Mouse (Mus musculus) hindbrain, embryonic 13.5 days (tissue): ENCODE data around the gene Mef2c. TPM values are rescaled to one million over a fixed set of nuclear protein-coding genes. Genes with fewer than 3 reads are reported as not detected.

Experiments used
- ATAC-seq: fragments of 200-750 bp; cut with Nextera tagmentation; 2 replicates; pipeline ENCODE4 v1.8.0; 2017; ENCODE audit warnings: moderate TSS enrichment; ENCODE audit not compliant: low FRiP score
- H3K27ac ChIP-seq: fragments of 300-500 bp; sonication (generic); 2 replicates; pipeline ENCODE4 v1.5.1; 2015; ENCODE audit warnings: inconsistent platforms, mild to moderate bottlenecking, moderate library complexity
- H3K27me3 ChIP-seq: fragments of 300-500 bp; sonication (generic); 2 replicates; pipeline ENCODE4 v1.6.1; 2015; ENCODE audit warnings: mild to moderate bottlenecking, inconsistent platforms
- H3K36me3 ChIP-seq: fragments of 300-500 bp; sonication (generic); 2 replicates; pipeline ENCODE4 v1.6.1; 2015; ENCODE audit warnings: mild to moderate bottlenecking, inconsistent platforms
- H3K4me1 ChIP-seq: fragments of 300-500 bp; sonication (generic); replicated peaks from 2 replicates; pipeline ENCODE4 v1.6.1; 2015; ENCODE audit warnings: inconsistent platforms
- H3K4me2 ChIP-seq: fragments of 300-500 bp; sonication (generic); 2 replicates; pipeline ENCODE4 v1.6.1; 2015; ENCODE audit warnings: inconsistent platforms, mild to moderate bottlenecking, moderate library complexity
- H3K4me3 ChIP-seq: fragments of 300-500 bp; sonication (generic); 2 replicates; pipeline ENCODE4 v1.5.1; 2015; ENCODE audit warnings: mild to moderate bottlenecking, inconsistent platforms
- H3K9ac ChIP-seq: fragments of 300-500 bp; sonication (generic); 2 replicates; pipeline ENCODE4 v1.6.1; 2015; ENCODE audit warnings: mild to moderate bottlenecking, inconsistent platforms
- H3K9me3 ChIP-seq: fragments of 300-500 bp; sonication (generic); 2 replicates; pipeline ENCODE4 v1.6.1; 2016; ENCODE audit warnings: inconsistent platforms
- WGBS: fragments of 180-500 bp; shearing (Covaris S2); methylation state at CpG from one replicate; pipeline ENCODE4 v1.1.7; 2015; 5-methylcytosine and 5-hydroxymethylcytosine counted together
- polyA plus RNA-seq: library from polyadenylated mRNA; unstranded; fragments of >200 nt; fragmentation: Nextera tagmentation; extraction: Ambion mirVana; gene quantifications from 2 replicates; pipeline ENCODE4 v1.2.1, GENCODE M21; 2015

The Mef2c gene
- polyA plus RNA-seq, 1 experiment from 2014 or later: 23.2 TPM

DNA sequence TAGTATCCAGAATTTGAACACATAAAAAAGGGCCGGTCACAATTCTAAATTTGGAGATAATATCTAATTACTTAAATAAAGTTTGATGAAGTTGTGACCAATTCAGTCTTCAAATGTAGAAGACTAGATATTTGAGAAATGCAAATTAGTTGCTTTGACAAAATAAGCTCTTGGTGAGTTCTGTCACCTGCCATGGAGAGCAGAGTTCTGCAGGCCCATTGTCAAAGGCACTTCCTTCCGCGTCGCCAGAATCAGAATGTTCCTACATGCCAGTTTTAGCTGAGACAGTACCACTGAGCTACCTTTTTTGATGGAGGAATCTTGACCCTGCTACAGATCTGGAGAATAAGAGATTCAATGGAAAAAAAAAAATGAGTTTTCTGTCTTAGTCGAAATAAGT, 77.0 kb downstream of the Mef2c start:
- no peak overlapping the region for H3K4me2 ChIP-seq
- no peak overlapping the region for H3K9ac ChIP-seq
- 88% methylated on average over 5 of the region's 5 CpGs for WGBS
- no peak overlapping the region for H3K4me3 ChIP-seq
- H3K9me3 ChIP-seq: no peaks in the 10 kb centered on the region
- 0 out of 2 replicates have a peak, but pooled peaks cover 1% of the 10 kb centered on the region for H3K4me1 ChIP-seq
- no peaks in the 10 kb centered on the region for H3K36me3 ChIP-seq
- no peak for ATAC-seq
- H3K27me3 ChIP-seq: no peaks in the 10 kb centered on the region
- no peak overlapping the region for H3K27ac ChIP-seq

DNA sequence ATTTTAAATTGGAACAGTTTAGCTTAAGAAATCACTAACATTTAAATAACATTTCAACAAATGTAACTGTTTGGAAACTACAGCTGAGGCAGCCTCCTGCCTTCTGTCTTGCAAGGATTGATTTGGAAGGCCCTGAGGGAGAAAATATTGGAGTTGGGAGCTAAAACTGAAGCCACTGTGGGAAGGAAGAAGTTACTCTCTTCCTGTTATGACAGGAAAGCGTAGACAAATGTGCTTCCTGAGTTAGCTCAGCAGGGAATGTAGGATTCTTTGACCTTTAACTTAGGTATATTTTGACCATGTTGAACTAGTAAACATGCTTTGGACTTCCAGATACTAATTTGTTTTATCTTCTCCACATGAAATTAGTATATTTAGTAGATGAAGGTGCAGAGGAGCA, 78.7 kb downstream of the Mef2c start:
- H3K9ac ChIP-seq: no peak overlapping the region
- H3K36me3 ChIP-seq: no peaks in the 10 kb centered on the region
- no peak for ATAC-seq
- WGBS: 90% methylated on average over 1 of the region's 1 CpGs
- H3K4me2 ChIP-seq: no peak overlapping the region
- H3K4me3 ChIP-seq: no peak overlapping the region
- no peak overlapping the region for H3K27ac ChIP-seq
- no peaks in the 10 kb centered on the region for H3K4me1 ChIP-seq
- no peaks in the 10 kb centered on the region for H3K9me3 ChIP-seq
- H3K27me3 ChIP-seq: no peaks in the 10 kb centered on the region

DNA sequence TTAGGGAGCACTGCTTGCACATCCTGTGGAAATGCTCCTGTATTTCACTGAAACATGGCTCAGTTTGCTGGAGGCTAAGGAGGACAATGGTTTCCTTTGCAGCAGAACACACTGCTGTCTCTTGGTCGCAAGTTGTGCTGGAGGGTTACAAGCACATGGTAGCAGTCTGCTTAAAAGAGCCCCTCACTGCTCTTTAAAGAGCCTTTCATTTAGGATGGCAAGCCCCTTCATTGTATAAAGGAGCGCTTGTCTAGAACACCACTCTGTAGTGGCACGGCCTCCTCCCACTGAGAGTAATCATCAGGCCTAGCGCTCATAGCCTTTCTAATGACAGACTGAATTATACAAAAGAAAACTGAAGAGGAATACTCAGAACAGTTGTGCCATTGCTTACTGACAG, 80.0 kb downstream of the Mef2c start:
- H3K36me3 ChIP-seq: no peaks in the 10 kb centered on the region
- WGBS: 60% methylated on average over 4 of the region's 4 CpGs
- H3K4me2 ChIP-seq: no peak overlapping the region
- H3K4me1 ChIP-seq: no peaks in the 10 kb centered on the region
- no peak overlapping the region for H3K9ac ChIP-seq
- H3K9me3 ChIP-seq: no peaks in the 10 kb centered on the region
- no peaks in the 10 kb centered on the region for H3K27me3 ChIP-seq
- no peak for ATAC-seq
- H3K4me3 ChIP-seq: no peak overlapping the region
- no peak overlapping the region for H3K27ac ChIP-seq

DNA sequence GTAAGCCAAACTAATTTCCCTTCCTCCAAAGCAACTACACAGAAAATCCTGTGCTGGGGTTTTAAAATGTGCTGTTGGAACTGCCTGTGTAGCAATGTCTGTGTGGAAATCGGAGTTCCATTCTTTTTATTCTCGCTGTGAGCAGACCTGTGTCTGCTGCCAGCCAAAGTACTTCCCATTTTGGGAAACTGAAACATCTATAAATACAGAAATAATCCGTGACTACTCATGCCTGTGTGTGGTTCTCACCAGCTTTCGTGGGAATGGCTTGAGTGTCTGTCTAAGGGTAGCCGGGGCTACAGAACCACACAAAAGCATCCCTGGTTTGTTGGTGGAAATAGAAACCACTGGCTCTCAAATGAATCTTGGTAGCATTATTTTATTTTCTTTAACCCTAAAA, 81.5 kb downstream of the Mef2c start:
- no peaks in the 10 kb centered on the region for H3K9me3 ChIP-seq
- no peak overlapping the region for H3K4me2 ChIP-seq
- no peaks in the 10 kb centered on the region for H3K36me3 ChIP-seq
- H3K4me3 ChIP-seq: no peak overlapping the region
- 90% methylated on average over 5 of the region's 5 CpGs for WGBS
- ATAC-seq: no peak
- H3K9ac ChIP-seq: no peak overlapping the region
- H3K27ac ChIP-seq: no peak overlapping the region
- H3K27me3 ChIP-seq: no peaks in the 10 kb centered on the region
- no peaks in the 10 kb centered on the region for H3K4me1 ChIP-seq

DNA sequence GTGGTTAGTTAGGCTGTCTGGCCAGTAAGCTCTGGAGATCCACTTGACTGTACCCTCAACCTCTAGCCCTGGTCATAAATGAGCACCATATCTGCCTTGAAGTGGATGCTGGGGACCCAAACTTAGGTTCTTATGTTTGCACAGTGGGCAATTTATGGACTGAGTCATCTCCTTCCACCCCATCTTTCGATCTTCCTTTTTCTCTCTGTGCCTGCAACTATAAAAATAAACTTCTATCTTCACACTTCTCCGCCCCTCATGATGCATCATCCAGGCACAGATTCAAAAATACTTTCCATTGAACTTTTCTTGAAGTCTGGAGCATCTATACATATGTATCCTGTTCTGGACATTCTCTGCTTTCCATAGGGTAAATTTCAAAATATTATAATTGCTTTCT, 84.4 kb downstream of the Mef2c start:
- Histone ChIP-seq H3K27ac (no peak overlapping the region), H3K36me3 (no peaks in the 10 kb centered on the region), H3K4me3 (no peak overlapping the region), H3K9me3 (no peaks in the 10 kb centered on the region), H3K4me1 (no peaks in the 10 kb centered on the region), H3K9ac (no peak overlapping the region), H3K27me3 (no peaks in the 10 kb centered on the region), H3K4me2 (no peak overlapping the region)
- 88% methylated on average over 2 of the region's 2 CpGs for WGBS
- ATAC-seq: no peak

DNA sequence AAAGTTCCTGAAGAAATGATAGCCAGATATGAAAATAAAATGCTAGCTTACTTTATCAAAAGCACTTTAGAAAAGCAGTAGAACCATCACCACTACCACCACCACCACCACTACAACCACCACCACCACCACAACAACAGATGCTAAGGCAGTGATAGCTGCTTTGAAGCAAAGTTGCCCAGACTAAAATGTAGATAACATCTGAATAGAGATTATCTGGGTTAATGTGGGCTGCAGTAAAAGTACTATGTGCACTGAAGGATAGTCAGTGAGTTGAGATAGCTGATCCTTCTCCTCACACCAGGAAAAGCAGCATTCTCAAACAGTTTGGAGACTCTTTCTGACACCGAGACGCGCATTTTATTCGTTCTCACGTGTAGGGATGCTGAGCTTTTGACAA, 87.1 kb downstream of the Mef2c start:
- WGBS: 97% methylated on average over 5 of the region's 5 CpGs
- ATAC-seq: no peak
- Histone ChIP-seq H3K36me3 (no peaks in the 10 kb centered on the region), H3K9me3 (no peaks in the 10 kb centered on the region), H3K4me2 (no peak overlapping the region), H3K9ac (no peak overlapping the region), H3K4me3 (no peak overlapping the region), H3K27ac (no peak overlapping the region), H3K27me3 (no peaks in the 10 kb centered on the region), H3K4me1 (no peaks in the 10 kb centered on the region)

DNA sequence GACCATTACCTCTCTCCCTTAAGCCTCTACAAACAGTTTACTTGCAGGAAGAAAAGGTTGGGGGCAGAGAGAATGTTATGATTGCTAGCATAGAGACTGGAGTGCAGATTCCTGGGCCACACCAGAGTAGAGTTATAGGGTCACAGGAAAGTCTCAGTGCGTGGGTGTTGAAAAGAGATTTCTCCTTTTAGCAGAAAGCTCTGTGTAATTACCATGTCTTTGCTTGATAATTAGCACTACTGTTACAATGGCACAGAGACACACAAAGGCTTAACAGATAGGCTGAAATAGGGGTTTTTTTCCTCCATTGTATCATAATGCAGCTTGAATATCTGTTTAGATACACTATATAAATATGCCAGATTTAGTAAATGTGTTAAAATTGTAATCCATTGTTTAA, 91.6 kb downstream of the Mef2c start:
- ATAC-seq: no peak
- no peak overlapping the region for H3K27ac ChIP-seq
- no peaks in the 10 kb centered on the region for H3K9me3 ChIP-seq
- H3K4me3 ChIP-seq: no peak overlapping the region
- no peak overlapping the region for H3K4me2 ChIP-seq
- no peaks in the 10 kb centered on the region for H3K36me3 ChIP-seq
- no peaks in the 10 kb centered on the region for H3K4me1 ChIP-seq
- H3K9ac ChIP-seq: no peak overlapping the region
- H3K27me3 ChIP-seq: no peaks in the 10 kb centered on the region
- WGBS: 45% methylated on average over 1 of the region's 1 CpGs

DNA sequence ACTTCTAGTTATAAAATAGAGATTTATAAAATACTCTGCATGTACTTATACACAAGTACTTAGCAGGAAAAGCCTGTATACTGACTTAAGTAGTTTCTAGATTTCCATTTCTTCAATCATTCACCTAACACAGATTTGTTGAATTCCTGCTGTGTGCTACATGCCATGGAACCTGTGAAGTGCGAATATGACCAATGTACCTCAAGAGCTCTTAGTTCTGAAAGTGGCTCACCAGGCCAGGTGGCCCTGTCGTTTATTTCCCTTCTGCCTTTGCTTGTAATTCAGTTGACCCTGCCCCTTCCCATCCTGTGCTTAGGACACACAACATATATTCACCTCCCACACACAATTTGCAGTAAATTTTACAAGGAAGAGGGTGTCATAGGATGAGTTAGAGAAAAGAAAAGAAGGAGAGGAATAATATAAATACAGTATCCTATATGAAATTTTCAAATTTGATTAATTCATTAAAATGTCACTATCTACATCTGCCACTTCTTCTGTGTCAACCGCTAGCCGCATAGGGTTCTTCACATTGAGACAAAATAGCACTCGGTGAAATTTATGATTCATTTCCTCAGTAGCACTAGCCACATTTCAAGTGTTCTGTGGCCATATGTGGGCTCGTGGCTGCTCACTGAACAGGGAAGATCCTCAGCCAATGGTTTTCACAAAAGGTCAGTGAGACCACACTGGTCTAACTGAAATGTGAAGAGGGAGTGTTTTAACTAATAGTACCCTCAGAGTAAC, 93.3 kb downstream of the Mef2c start:
- no peak overlapping the region for H3K4me3 ChIP-seq
- no peak overlapping the region for H3K4me2 ChIP-seq
- 89% methylated on average over 6 of the region's 6 CpGs for WGBS

DNA sequence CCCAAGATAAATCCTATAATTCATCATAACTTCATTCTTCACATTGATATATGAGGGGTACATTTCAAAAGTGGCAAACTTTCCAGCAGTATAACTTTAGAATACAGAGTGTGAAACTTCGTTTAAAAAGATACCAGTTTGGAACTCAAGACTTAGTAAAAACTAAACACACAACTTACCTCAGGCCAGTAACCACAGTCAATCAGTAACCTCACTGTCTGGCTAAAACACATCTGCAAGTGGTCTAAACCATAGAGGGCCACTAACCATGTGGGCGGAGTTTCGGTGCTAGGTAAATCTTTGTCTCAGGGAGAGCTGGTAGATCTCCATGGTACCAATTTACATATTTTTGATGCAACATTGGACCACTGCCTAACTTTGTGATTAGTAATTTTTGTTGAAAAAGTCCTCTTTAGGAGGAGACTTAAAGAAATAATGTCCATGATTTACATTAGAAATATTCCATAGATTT, 93.9 kb downstream of the Mef2c start:
- H3K9ac ChIP-seq: no peak overlapping the region
- H3K9me3 ChIP-seq: no peaks in the 10 kb centered on the region
- no peaks in the 10 kb centered on the region for H3K27me3 ChIP-seq
- H3K27ac ChIP-seq: no peak overlapping the region
- no peaks in the 10 kb centered on the region for H3K36me3 ChIP-seq
- no peak overlapping the region for H3K4me3 ChIP-seq
- ATAC-seq: no peak
- H3K4me1 ChIP-seq: no peaks in the 10 kb centered on the region
- H3K4me2 ChIP-seq: no peak overlapping the region
- 96% methylated on average over 3 of the region's 3 CpGs for WGBS

More for the DNA sequence above, 93.3 kb downstream of the Mef2c start:
- H3K36me3 ChIP-seq: no peaks in the 10 kb centered on the region
- H3K4me1 ChIP-seq: no peaks in the 10 kb centered on the region
- H3K9me3 ChIP-seq: no peaks in the 10 kb centered on the region
- no peak overlapping the region for H3K27ac ChIP-seq
- no peak for ATAC-seq
- no peak overlapping the region for H3K9ac ChIP-seq
- H3K27me3 ChIP-seq: no peaks in the 10 kb centered on the region

DNA sequence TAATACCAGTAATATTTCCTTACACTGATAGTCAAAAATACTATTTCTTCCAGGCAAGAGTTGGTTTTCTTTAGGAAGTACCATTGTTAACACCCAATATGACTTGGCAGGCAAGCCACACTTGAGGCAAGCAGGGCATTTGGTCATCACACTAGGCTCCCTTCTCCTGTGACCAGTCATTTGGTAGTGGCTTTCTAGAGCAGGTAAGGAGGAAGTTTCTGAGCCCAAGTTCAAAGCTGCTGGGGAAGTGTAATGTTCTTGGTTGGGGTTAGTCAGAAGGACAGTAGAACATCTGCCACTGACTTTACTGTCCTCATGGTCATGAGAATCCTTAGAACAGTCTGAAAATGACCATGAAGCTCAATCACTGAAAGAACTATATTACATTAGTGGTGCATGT, 96.5 kb downstream of the Mef2c start:
- H3K27ac ChIP-seq: no peak overlapping the region

DNA sequence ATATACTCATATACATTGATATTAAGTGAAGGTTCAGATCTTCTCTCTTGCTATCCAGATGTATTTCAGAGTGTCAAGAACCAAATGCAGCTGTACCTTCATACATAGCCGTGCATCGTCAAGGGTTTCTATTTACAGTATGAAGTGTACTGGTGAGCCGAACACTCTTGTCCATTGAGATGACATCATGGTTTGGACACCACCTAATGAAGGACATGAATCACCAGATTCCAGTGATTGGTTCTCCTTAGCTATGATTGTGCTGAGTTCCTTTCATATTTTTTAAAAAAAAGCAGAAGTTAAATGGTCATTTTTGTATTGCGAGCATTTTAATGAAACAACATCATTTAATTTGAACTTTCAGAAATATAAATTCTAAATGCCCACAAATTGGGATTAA, 97.9 kb downstream of the Mef2c start:
- Histone ChIP-seq H3K9me3 (no peaks in the 10 kb centered on the region), H3K4me1 (peaks cover 8% of the 10 kb centered on the region), H3K4me3 (no peak overlapping the region), H3K36me3 (no peaks in the 10 kb centered on the region), H3K4me2 (no peak overlapping the region), H3K27me3 (no peaks in the 10 kb centered on the region), H3K27ac (no peak overlapping the region), H3K9ac (no peak overlapping the region)
- ATAC-seq: no peak
- 93% methylated on average over 4 of the region's 4 CpGs for WGBS

More for the DNA sequence above, 96.5 kb downstream of the Mef2c start:
- peaks cover 8% of the 10 kb centered on the region for H3K4me1 ChIP-seq
- no peaks in the 10 kb centered on the region for H3K36me3 ChIP-seq
- no peaks in the 10 kb centered on the region for H3K9me3 ChIP-seq
- H3K4me2 ChIP-seq: no peak overlapping the region
- H3K9ac ChIP-seq: no peak overlapping the region
- H3K27me3 ChIP-seq: no peaks in the 10 kb centered on the region
- ATAC-seq: no peak
- H3K4me3 ChIP-seq: no peak overlapping the region

DNA sequence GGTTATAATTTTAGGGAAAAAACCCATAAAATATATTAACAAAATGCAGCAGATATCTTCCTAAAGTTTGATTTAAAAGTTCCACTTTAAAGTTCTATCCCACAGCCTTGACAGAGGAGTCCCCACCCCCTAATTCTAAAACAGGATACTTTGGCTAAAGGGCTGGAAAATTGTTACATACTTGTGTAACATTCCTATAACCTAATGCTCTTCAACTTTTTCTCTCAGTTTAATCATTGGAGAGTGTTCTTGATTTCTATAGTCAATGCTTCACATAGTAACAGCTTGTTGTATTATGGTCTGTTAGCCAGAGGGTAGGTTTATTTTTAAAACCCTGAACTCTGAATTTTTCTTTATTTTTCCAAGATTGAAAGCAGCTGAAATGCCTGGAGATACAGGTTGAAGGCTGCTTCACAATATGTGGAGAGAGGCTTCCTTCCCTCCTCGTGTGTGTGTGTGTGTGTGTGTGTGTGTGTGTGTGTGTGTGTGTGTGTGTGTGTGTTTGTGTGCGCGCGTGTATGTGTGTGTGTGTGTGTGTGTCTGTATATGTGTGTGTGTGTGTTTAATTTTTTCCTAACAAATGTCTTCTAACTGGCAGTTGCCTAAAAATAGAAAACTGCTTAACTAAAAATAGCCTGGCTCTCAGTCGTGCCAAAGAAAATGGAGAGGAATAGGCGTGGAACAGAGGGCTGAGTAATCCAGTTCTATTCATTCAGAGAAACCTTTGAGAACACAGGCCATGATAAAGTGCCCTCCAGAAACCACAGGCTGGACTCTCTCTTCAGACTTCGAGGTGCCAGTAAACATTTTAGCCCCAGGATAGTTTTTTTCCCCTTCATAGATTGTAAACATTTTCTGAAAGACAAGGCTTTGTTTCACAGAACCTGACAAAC, 99.8 kb downstream of the Mef2c start:
- no peak for ATAC-seq
- H3K27ac ChIP-seq: no peak overlapping the region
- no peak overlapping the region for H3K4me3 ChIP-seq

More for the DNA sequence above, 99.8 kb downstream of the Mef2c start:
- 56% methylated on average over 7 of the region's 7 CpGs for WGBS
- Histone ChIP-seq H3K9me3 (no peaks in the 10 kb centered on the region), H3K4me1 (peaks cover 16% of the 10 kb centered on the region), H3K27me3 (no peaks in the 10 kb centered on the region), H3K4me2 (no peak overlapping the region), H3K9ac (no peak overlapping the region), H3K36me3 (no peaks in the 10 kb centered on the region)
